Mouse (Mus musculus): ENCODE measurements around the gene Invs.

The Invs gene

GRCm38 (mm10) chr4:48461060-48461459 is 181.5 kb downstream of the Invs start:
- no peak for DNase-seq

- no peak for DNase-seq
Measured at GRCm38 (mm10) chr4:48470977-48471376, 191.4 kb downstream of the Invs start.

DNA sequence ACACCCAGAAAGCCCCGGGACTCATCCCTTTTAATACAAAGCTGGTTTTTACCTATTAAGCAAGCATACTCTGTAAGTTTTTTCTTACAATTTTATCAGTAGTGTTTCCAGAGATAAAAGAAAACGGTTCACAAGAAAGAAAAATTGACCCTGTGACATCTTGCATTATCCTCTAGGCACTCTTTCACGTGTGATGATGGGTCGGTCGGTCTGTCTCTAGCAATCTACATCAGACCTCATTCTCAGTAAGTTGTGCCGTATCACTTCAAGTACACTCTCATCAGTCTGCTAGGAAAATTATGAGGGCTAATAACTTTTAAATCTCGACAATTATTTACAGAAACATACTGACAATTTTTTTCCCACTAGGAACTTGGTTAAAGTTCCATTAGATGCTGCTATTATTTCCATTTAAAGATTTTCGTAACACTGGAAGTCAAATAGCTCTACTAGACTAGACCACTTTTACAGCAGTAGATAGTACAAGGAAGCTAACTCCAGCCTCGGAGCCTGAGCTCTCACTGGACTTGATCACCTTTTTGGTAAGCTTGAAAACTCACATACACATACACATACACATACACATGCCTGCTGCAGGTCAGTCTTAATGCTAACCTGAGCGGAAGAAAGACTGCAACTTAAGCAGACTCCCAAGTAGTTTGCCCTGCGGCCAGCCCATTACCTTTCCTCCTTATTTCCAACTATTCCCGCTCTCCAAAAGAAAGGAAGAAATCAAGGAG is 192.7 kb downstream of the Invs start:
- DNase-seq = peak in 1 of 2 experiments; percentile 17

DNA sequence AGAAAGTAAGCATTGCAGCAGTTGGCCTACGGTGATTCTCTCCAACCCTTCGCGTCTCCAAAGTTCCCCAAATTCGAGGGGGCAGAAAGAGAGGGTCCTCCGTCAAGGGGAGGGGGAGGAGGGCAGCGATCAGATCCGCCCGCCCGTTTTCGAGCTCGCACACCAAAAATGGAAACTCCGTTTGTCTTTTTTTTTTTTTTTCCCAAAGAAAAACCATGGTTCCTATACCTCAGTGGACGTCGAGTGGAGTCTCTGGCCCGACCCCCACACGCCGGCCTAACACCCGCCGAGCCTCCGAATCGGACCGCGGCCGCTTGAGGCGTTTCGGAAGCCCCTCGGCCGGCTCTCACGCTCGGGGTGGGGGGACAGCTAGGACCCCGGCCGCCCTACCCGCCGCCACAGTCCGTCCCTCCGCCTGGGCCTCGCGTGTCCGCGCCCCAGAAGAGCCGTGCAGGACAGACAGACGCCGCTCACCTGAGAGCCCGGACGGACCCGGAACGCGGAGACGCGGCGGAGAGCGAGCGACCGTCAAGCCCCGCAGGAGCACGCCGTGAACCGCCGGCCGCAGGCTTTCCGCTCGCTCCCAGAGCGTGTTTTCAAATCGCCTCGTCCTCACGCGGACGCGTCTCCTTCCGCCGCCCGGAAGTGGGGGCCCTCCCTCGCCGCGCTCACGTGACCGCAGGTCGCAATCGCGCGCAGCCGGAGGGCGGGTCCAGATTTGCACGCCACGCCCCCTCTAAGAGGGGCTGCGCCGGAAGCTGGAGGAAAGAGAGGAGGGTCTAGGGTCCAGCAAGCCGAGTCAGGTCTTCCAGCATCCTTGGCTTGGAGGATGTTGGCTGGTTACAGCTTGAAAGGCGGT is 193.5 kb downstream of the Invs start, which contains the start of gene Tex10:
Gene Tex10, minus strand, starts transcription at position 668 of the 859 bp plus-strand sequence.
- peak; percentile 91 to 94 for DNase-seq

- no peak for DNase-seq
Measured at GRCm38 (mm10) chr4:48473651-48474011, 194.1 kb downstream of the Invs start.

GRCm38 (mm10) chr4:48481287-48481686 is 201.7 kb downstream of the Invs start:
- DNase-seq = peak in 1 of 2 experiments; percentile 32

Measured in kidney, postnatal 25 days (tissue).